8 mouse cellular contexts compared by ENCODE assay signal in genomic region chr10:79936911-79937441, GRCm38 (mm10). TPM values are rescaled to one million over a fixed set of nuclear protein-coding genes. Genes with fewer than 3 reads are reported as not detected.
DNase-seq lines count a peak whose midpoint lies in the region; ATAC-seq and TF ChIP-seq lines count a peak whose summit lies in the region.

No protein-coding gene starts in this region.

- peak; percentile 29; the same call in 1 of the 2 replicates for ATAC-seq in cerebellum, adult (ENCODE audit: insufficient number of reproducible peaks, low FRiP score, low TSS enrichment)
- ATAC-seq in granulocyte monocyte progenitor cell, adult 5-6 weeks (replicated peaks; ENCODE audit: poor library complexity, severe bottlenecking), result peak; percentile 68
- peak; percentile 74 for ATAC-seq in lung, postnatal 0 days

- TF ChIP-seq EP300 in lung, postnatal 0 days (IDR thresholded peaks at IDR 0.05), result peak; percentile 56; the same call in 1 of the 2 replicates

- no peaks in the 10 kb centered on the region for H3K36me3 ChIP-seq in lung, postnatal 0 days (ENCODE audit: insufficient read depth, low read length)
- peaks cover 7% of the 10 kb centered on the region; the same call in 1 of the 2 replicates for H3K36me3 ChIP-seq in spleen, adult 2 months (ENCODE audit: control insufficient read depth, insufficient read depth, low read length)

- peak; percentile 64 for DNase-seq in layer of hippocampus, adult 9-11 months
- no peak for DNase-seq in layer of hippocampus, adult 9-10 months (ENCODE audit: low spot score)
- DNase-seq in kidney, adult 18-20 months, result peak; percentile 84
- peak; percentile 93 for DNase-seq in lung, postnatal 0 days (ENCODE audit: low spot score)
- peak; percentile 55 to 84 for DNase-seq in spleen, adult 2 months (ENCODE audit: low read depth in 1 of 2, low spot score in 2 of 2)
- DNase-seq in frontal cortex, adult 2 months (ENCODE audit: extremely low spot score in 1 of 2, low spot score in 1 of 2), result no peak

- no peaks in the 10 kb centered on the region for H3K9me3 ChIP-seq in lung, postnatal 0 days (ENCODE audit: low read length)

- no peak for TF ChIP-seq CTCF in lung, postnatal 0 days (IDR thresholded peaks at IDR 0.05)
- TF ChIP-seq CTCF in spleen, adult 2 months (IDR thresholded peaks at IDR 0.05; ENCODE audit: extremely low read depth, insufficient read depth, insufficient read length, insufficient replicate concordance), result no peak

- no peaks in the 10 kb centered on the region for H3K27me3 ChIP-seq in lung, postnatal 0 days (replicated peaks; ENCODE audit: insufficient read depth, low read length)
- no peaks in the 10 kb centered on the region for H3K27me3 ChIP-seq in spleen, adult 2 months (ENCODE audit: control insufficient read depth, insufficient read depth, low read length)

- peaks cover 58% of the 10 kb centered on the region for H3K4me1 ChIP-seq in lung, postnatal 0 days (ENCODE audit: insufficient read depth, low read depth, low read length)
- peaks cover 62% of the 10 kb centered on the region for H3K4me1 ChIP-seq in spleen, adult 2 months (ENCODE audit: control insufficient read depth, insufficient read depth, insufficient read length)

- H3K9ac ChIP-seq in lung, postnatal 0 days (replicated peaks; ENCODE audit: low read depth), result no peak overlapping the region

- no peak for TF ChIP-seq POLR2A in spleen, adult 2 months (IDR thresholded peaks at IDR 0.05; ENCODE audit: low read depth, low read length)

- peak overlapping the region; percentile 89 for H3K27ac ChIP-seq in lung, postnatal 0 days (ENCODE audit: low read length)
- H3K27ac ChIP-seq in spleen, adult 2 months (ENCODE audit: insufficient read depth, low read length), result peak overlapping the region; percentile 57

- peak overlapping the region; percentile 50 for H3K4me2 ChIP-seq in lung, postnatal 0 days (replicated peaks; ENCODE audit: low read depth, low read length)

- WGBS in lung, postnatal 0 days, result 8% methylated on average over 26 of the region's 27 CpGs
- 3% methylated on average over 27 of the region's 27 CpGs for WGBS in spleen, adult 2 months

- peak overlapping the region; percentile 10; the same call in 1 of the 2 replicates for H3K4me3 ChIP-seq in lung, postnatal 0 days (ENCODE audit: low read depth, low read length)
- H3K4me3 ChIP-seq in spleen, adult 2 months (ENCODE audit: extremely low read depth, insufficient read depth, insufficient read length), result peak overlapping the region; percentile 16; the same call in 1 of the 2 replicates

RNA-seq across cellular contexts. Expression of gene Arid3a, which starts 10.1 kb away (rescaled TPM):
- total RNA-seq in granulocyte monocyte progenitor cell, adult 5-6 weeks (2014; fragmentation: Nextera tagmentation), result 21.2 and 22.5 TPM in 2 replicates
- 32.4 and 36.7 TPM in 2 replicates for total RNA-seq in granulocyte monocyte progenitor cell, adult 5-6 weeks (2017)
- 4.8 and 7.1 TPM in 2 replicates for polyA plus RNA-seq in lung, postnatal 0 days (2015; fragmentation: Nextera tagmentation; extraction: Ambion mirVana)
- polyA plus RNA-seq in spleen, adult 2 months (2012; rRNA removed), result 15.0 and 23.2 TPM in 2 replicates
- polyA plus RNA-seq in frontal cortex, adult 2 months (2012; rRNA removed), result 3.6 and 4.1 TPM in 2 replicates

RNA-seq across cellular contexts. Expression of gene R3hdm4, which starts 16.0 kb away (rescaled TPM):
- total RNA-seq in granulocyte monocyte progenitor cell, adult 5-6 weeks (2014; fragmentation: Nextera tagmentation), result 62.9 and 64.6 TPM in 2 replicates
- 39.1 and 40.4 TPM in 2 replicates for total RNA-seq in granulocyte monocyte progenitor cell, adult 5-6 weeks (2017)
- polyA plus RNA-seq in lung, postnatal 0 days (2015; fragmentation: Nextera tagmentation; extraction: Ambion mirVana), result 123 and 129 TPM in 2 replicates
- polyA plus RNA-seq in spleen, adult 2 months (2012; rRNA removed), result 117 and 150 TPM in 2 replicates
- polyA plus RNA-seq in frontal cortex, adult 2 months (2012; rRNA removed), result 380 and 385 TPM in 2 replicates

RNA-seq across cellular contexts. Expression of gene Kiss1r, which starts 20.2 kb away (rescaled TPM):
- not detected in 2 replicates for total RNA-seq in granulocyte monocyte progenitor cell, adult 5-6 weeks (2014; fragmentation: Nextera tagmentation)
- total RNA-seq in granulocyte monocyte progenitor cell, adult 5-6 weeks (2017), result 0.26 TPM in 1 of 2 replicates, not detected in the other
- polyA plus RNA-seq in lung, postnatal 0 days (2015; fragmentation: Nextera tagmentation; extraction: Ambion mirVana), result 1.6 and 1.7 TPM in 2 replicates
- 5.3 and 6.3 TPM in 2 replicates for polyA plus RNA-seq in spleen, adult 2 months (2012; rRNA removed)
- 10.7 and 11.8 TPM in 2 replicates for polyA plus RNA-seq in frontal cortex, adult 2 months (2012; rRNA removed)

RNA-seq across cellular contexts. Expression of gene Wdr18, which starts 23.0 kb away (rescaled TPM):
- total RNA-seq in granulocyte monocyte progenitor cell, adult 5-6 weeks (2014; fragmentation: Nextera tagmentation), result 48.4 and 49.8 TPM in 2 replicates
- 24.6 and 28.2 TPM in 2 replicates for total RNA-seq in granulocyte monocyte progenitor cell, adult 5-6 weeks (2017)
- 32.8 and 44.2 TPM in 2 replicates for polyA plus RNA-seq in lung, postnatal 0 days (2015; fragmentation: Nextera tagmentation; extraction: Ambion mirVana)
- polyA plus RNA-seq in spleen, adult 2 months (2012; rRNA removed), result 41.2 and 51.6 TPM in 2 replicates
- polyA plus RNA-seq in frontal cortex, adult 2 months (2012; rRNA removed), result 63.2 and 65.9 TPM in 2 replicates

RNA-seq across cellular contexts. Expression of gene Gm26602, which starts 26.3 kb away (rescaled TPM):
- not detected in 2 replicates for total RNA-seq in granulocyte monocyte progenitor cell, adult 5-6 weeks (2014; fragmentation: Nextera tagmentation)
- total RNA-seq in granulocyte monocyte progenitor cell, adult 5-6 weeks (2017), result 0.98 TPM in 1 of 2 replicates, not detected in the other
- not detected in 2 replicates for polyA plus RNA-seq in lung, postnatal 0 days (2015; fragmentation: Nextera tagmentation; extraction: Ambion mirVana)
- not detected in 2 replicates for polyA plus RNA-seq in spleen, adult 2 months (2012; rRNA removed)
- polyA plus RNA-seq in frontal cortex, adult 2 months (2012; rRNA removed), result not detected in 2 replicates

Comparison
In these comparisons a context has a peak if more than half of its experiments do, and no peak if none do; other contexts are left out.
1. DNase-seq: peak in layer of hippocampus, adult 9-11 months (single experiment), kidney, adult 18-20 months (single experiment), lung, postnatal 0 days (single experiment) and spleen, adult 2 months (2 of 2); none in layer of hippocampus, adult 9-10 months (single experiment) and frontal cortex, adult 2 months (0 of 2).
2. Peak in every context shown above with its lines, with median percentiles within 50 percentile points of each other: ATAC-seq.